Mouse (Mus musculus) thymus, adult 2 months (tissue): ENCODE measurements around the gene Ndufaf2. TPM values are rescaled to one million over a fixed set of nuclear protein-coding genes. Genes with fewer than 3 reads are reported as not detected.

Source experiments
- DNase-seq: peaks from one replicate; pipeline ENCODE4 v3.0.0; 2021
- H3K27ac ChIP-seq: fragments of 200-500 bp; 2 replicates; pipeline ENCODE4 v1.5.1; 2012; ENCODE audit warnings: low read length, control low read depth; ENCODE audit not compliant: control insufficient read depth, insufficient read depth
- H3K27me3 ChIP-seq: fragments of 200-500 bp; 2 replicates; pipeline ENCODE4 v1.6.1; 2012; ENCODE audit warnings: mild to moderate bottlenecking, low read length, moderate library complexity, mixed read lengths; ENCODE audit not compliant: control insufficient read depth, insufficient read depth
- H3K36me3 ChIP-seq: fragments of 200-500 bp; 2 replicates; pipeline ENCODE4 v1.6.1; 2012; ENCODE audit warnings: mild to moderate bottlenecking, low read length, moderate library complexity; ENCODE audit not compliant: control insufficient read depth, insufficient read depth
- H3K4me1 ChIP-seq: fragments of 200-500 bp; replicated peaks from 2 replicates; pipeline ENCODE4 v1.6.1; 2012; ENCODE audit warnings: low read length; ENCODE audit not compliant: control insufficient read depth, insufficient read depth
- H3K4me3 ChIP-seq: fragments of 200-500 bp; 2 replicates; pipeline ENCODE4 v1.5.1; 2012; ENCODE audit warnings: mild to moderate bottlenecking, low read length, control low read depth, moderate library complexity; ENCODE audit not compliant: control insufficient read depth, insufficient read depth
- CTCF ChIP-seq: fragments of 200-500 bp; IDR thresholded peaks from 2 replicates; pipeline ENCODE4 v1.5.1; 2012; ENCODE audit warnings: mild to moderate bottlenecking, control low read depth, low read length, moderate library complexity, borderline replicate concordance; ENCODE audit not compliant: control insufficient read depth, poor library complexity, insufficient read depth; ENCODE audit errors: extremely low read depth
- POLR2A ChIP-seq: fragments of 200-500 bp; IDR thresholded peaks from 2 replicates; pipeline ENCODE4 v1.6.1; 2012; ENCODE audit warnings: mild to moderate bottlenecking, low read length, control low read depth, moderate library complexity; ENCODE audit not compliant: control insufficient read depth, poor library complexity, insufficient read depth; ENCODE audit errors: extremely low read depth
- WGBS: fragments of 180-500 bp; shearing (Covaris S2); methylation state at CpG from one replicate; pipeline ENCODE4 v1.1.7; 2018; 5-methylcytosine and 5-hydroxymethylcytosine counted together
- polyA plus RNA-seq: library from polyadenylated mRNA; depleted of rRNA; stranded (reverse); fragments of >200 nt; gene quantifications from 2 replicates; pipeline ENCODE4 v1.2.3, GENCODE M21; 2012

Gene Ndufaf2
- polyA plus RNA-seq, 1 experiment: 5.0 TPM

DNA sequence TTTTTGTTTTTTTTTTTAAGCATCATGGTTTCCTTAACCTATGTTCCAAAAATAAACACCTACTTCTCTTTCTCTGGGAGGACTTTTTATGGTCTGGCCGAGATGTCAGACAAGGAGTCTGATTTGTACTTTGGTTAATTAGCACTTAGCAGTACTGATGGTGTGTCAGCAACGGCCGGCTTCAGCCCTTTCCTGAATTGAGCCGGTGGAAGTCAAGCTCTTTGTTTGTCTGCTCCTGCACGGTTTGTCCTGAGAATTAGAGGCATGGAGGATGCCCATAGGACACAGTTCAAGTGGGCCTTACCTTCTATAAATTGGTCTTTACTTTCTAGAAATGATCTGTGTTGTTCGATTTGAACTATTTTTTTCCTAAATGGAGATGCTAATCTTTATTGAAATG lies 111.5 kb downstream of the Ndufaf2 start:
- WGBS: 87% methylated on average over 6 of the region's 6 CpGs
- no peak overlapping the region for H3K4me3 ChIP-seq
- peaks cover 19% of the 10 kb centered on the region for H3K36me3 ChIP-seq
- TF ChIP-seq POLR2A (no peak), CTCF (no peak)
- no peaks in the 10 kb centered on the region for H3K27me3 ChIP-seq
- H3K27ac ChIP-seq: no peak overlapping the region
- H3K4me1 ChIP-seq: peaks cover 8% of the 10 kb centered on the region
- no peak for DNase-seq

DNA sequence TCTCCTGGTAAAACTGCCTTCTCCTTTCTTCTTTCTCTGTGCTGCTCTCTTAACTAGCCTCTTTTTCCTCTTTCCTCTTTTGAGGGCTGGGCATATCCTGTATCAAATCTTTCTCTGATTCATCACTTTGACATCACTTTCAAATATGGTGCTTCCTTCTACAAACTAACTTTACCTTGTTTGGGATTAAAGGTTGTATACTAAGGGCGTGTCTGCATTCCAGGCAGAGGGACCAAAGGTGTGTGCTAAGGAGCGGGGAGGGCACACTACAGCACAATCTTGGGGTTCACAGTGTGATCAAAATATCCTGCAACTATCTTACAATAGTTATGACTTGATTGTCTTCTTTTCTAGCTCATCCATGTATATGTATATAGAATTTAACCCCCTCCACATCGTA lies 112.4 kb downstream of the Ndufaf2 start:
- no peak overlapping the region for H3K27ac ChIP-seq
- peaks cover 8% of the 10 kb centered on the region for H3K4me1 ChIP-seq
- no peaks in the 10 kb centered on the region for H3K27me3 ChIP-seq
- WGBS: 98% methylated on average over 3 of the region's 3 CpGs
- TF ChIP-seq POLR2A (no peak), CTCF (no peak)
- H3K36me3 ChIP-seq: peaks cover 19% of the 10 kb centered on the region
- no peak for DNase-seq
- H3K4me3 ChIP-seq: no peak overlapping the region

DNA sequence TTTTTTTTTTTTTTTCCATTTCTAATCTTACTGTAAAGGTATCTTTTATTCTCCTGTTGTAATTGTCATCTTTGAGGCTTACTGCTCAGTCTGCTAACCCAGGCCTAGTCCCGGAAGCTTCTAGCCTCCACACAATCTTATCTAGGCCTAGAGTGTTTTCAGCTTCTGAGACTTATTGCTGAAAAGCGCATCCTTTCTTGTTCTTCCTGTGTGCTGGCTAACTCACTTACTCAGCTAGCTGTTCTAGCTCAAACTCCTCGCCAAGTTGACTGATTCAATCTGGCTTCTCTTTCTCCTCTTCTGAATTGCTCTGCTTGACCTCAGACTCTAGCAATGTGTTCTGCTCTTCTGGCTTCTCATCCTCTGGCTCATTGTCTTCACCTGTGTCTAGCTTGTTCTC lies 112.8 kb downstream of the Ndufaf2 start:
- Histone ChIP-seq H3K4me1 (peaks cover 12% of the 10 kb centered on the region), H3K27me3 (no peaks in the 10 kb centered on the region), H3K36me3 (peaks cover 19% of the 10 kb centered on the region), H3K27ac (no peak overlapping the region), H3K4me3 (no peak overlapping the region)
- DNase-seq: no peak
- TF ChIP-seq POLR2A (no peak), CTCF (no peak)
- WGBS: 78% methylated on average over 3 of the region's 3 CpGs

DNA sequence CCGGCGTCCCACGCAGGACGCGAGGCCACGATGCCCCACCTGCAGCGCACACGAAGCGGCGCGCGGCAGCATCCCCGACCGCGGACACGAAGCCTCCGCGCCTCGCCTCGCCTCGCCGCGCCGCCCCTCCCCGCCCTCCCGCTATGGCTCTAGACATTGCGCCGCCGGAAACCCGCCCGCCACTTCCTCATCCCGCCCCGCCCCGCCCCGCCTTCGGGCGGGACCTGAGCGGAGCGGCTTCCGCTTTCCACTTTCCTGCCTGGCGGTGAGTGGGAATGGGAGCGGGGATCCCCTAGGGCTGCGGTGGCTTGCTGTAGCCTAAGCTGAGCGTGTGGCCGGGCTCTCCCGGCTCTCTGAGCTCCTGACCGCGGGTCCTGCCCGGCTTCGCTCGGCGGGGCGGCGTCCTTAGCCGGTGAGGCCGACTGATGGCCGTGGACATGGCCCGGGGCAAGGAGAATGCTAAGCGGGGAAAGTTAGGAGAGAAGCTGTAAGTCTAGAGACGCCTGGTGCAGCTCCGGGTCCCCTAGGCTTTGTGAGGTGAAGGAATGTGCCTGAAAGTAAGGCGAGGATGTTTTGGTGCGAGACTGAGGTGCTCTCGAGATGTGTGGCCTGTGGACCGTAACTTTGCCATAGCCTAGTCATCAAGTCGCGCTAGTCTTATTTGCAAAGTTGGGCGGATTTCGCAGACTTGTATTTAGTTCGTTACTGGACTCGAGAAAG lies 114.0 kb downstream of the Ndufaf2 start, which contains the start of gene Smim15:
Smim15 (plus strand) TSS at position 225 of the 720 bp plus-strand sequence.
- TF ChIP-seq POLR2A (peak; percentile 63; the same call in 1 of the 2 replicates), CTCF (0 out of 2 replicates have a peak, but pooled peaks have one; percentile 44)

DNA sequence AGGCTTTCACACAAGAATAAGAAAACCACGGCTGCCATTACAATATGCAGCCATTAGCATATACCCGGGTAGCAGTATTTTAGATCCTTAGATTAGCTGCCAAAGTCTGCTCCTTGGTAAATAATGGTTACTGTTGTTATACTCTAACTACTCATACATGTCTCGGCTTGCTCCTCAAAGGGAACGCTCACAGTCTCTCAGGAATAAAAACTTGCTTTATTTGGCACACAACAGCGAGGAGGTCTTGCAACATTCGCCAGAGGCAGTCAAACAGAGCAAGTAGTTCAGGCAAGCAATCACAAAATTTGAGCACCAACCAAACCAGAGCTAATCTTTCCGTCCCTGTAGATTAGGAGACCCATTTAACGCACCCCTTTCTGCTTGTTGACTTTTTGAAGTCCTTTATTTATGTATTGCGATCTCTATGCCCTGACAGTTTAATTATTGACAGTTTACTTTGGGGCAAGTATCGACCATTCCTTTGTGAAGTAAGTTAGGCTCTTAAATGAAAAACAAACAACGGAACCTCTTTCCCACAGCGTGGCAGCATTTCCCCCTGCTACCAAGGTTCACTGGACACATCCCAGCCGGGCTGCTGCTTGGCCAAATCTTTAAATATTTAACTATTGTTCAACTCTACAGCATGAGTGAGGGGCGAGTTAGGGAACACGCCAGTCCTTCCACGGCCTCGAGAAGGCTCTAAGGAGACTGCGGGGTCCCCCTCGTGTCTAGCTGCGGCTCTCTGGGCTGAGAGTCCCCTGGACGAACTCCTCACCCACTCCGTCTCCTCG lies 114.8 kb downstream of the Ndufaf2 start:
- Histone ChIP-seq H3K27me3 (no peaks in the 10 kb centered on the region), H3K4me1 (peaks cover 15% of the 10 kb centered on the region), H3K36me3 (peaks cover 19% of the 10 kb centered on the region), H3K27ac (peak overlapping the region; percentile 10; the same call in 1 of the 2 replicates), H3K4me3 (peak overlapping the region; percentile 95)
- peak; percentile 14 for DNase-seq
- TF ChIP-seq POLR2A (no peak), CTCF (no peak)
- 3% methylated on average over 23 of the region's 23 CpGs for WGBS

More for the DNA sequence above, 114.0 kb downstream of the Ndufaf2 start, which contains the start of gene Smim15:
- Histone ChIP-seq H3K27ac (peak within 1 kb of the TSS; percentile 10; the same call in 1 of the 2 replicates), H3K36me3 (peaks cover 19% of the 10 kb centered on the region), H3K4me1 (peaks cover 15% of the 10 kb centered on the region), H3K27me3 (no peaks in the 10 kb centered on the region), H3K4me3 (peak within 1 kb of the TSS; percentile 95)
- under 1% methylated on average over 71 of the region's 71 CpGs for WGBS
- peak; percentile 88 for DNase-seq

DNA sequence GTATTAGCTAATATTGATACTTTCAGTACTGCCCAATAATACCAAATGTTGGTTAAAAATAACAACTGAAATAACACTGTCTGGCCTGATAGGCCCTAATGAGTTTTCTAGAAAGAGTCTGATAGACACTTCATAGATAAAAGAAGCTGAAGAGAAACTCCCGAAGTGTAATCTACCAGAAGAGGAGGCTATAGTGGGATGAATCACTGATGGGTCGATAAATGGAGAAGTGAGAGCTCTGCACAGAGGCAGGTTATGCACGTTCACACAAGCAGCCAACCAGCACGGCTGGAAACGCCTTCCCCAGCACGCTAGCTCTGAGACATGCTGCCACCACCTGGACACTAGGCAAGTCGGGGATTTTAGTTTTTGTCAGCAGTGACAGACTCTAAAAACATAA lies 117.1 kb downstream of the Ndufaf2 start:
- no peak overlapping the region for H3K4me3 ChIP-seq
- H3K27ac ChIP-seq: no peak overlapping the region
- H3K36me3 ChIP-seq: peaks cover under 1% of the 10 kb centered on the region; the same call in 1 of the 2 replicates
- no peaks in the 10 kb centered on the region for H3K27me3 ChIP-seq
- DNase-seq: peak; percentile 70
- 2% methylated on average over 7 of the region's 7 CpGs for WGBS
- TF ChIP-seq POLR2A (no peak), CTCF (peak; percentile 56; the same call in 1 of the 2 replicates)
- H3K4me1 ChIP-seq: peaks cover 15% of the 10 kb centered on the region
